Comparison of ENCODE assay signal across 24 mouse cellular contexts in the genomic region with DNA sequence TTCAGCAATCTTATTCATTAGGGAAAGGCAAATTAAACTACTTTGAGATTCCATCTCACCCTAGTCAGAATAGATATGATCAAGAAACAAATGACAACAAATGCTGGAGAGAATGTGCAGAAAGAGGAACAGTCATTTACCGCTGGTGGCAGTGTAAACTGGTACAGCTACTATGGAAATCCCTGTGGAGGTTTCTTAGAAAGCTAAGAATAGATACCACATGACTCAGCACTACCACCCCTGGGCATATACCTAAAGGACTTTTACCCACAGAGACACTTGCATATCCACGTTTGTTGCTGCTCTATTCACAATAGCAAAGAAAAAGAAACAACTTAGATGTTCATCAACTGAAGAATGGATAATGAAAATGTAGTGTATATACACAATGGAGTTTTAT. TPM values are rescaled to one million over a fixed set of nuclear protein-coding genes. Genes with fewer than 3 reads are reported as not detected.
DNase-seq lines count a peak whose midpoint lies in the region; ATAC-seq and TF ChIP-seq lines count a peak whose summit lies in the region.
"Had no signal": no experiment of that assay in that cellular context is flagged by ENCODE, and none has a peak within 500 bp of the region (broad histone marks: within the 10 kb centered on the region; RNA-seq: fewer than 3 reads in every experiment).

No protein-coding gene starts in this region.

- intact Hi-C loops in heart, adult 2 months (cut with DNase I), result no loop called here

- WGBS in heart, adult 2 months, result 44% methylated on average over 2 of the region's 2 CpGs
- 49% methylated on average over 2 of the region's 2 CpGs for WGBS in liver, embryonic 11.5 days
- WGBS in limb, embryonic 10.5 days, result 69% methylated on average over 2 of the region's 2 CpGs

- TF ChIP-seq POLR2A in heart, adult 2 months (IDR thresholded peaks at IDR 0.05; ENCODE audit: insufficient read depth, low read depth, low read length), result no peak

- no peak overlapping the region for H3K27ac ChIP-seq in heart, adult 2 months
- no peak overlapping the region for H3K27ac ChIP-seq in liver, embryonic 11.5 days (ENCODE audit: low read depth, low read length)
- H3K27ac ChIP-seq in limb, embryonic 10.5 days, result no peak overlapping the region
- H3K27ac ChIP-seq: hindbrain, postnatal 0 days; kidney, embryonic 15.5 days; limb, embryonic 13.5 days; neural tube, embryonic 12.5 days had no signal

- TF ChIP-seq EP300 in heart, adult 2 months (IDR thresholded peaks at IDR 0.05; ENCODE audit: insufficient read depth, low read depth, low read length), result no peak

- no peak overlapping the region for H3K9ac ChIP-seq in heart, adult 2 months (ENCODE audit: low read depth, low read length)
- H3K9ac ChIP-seq in liver, embryonic 11.5 days (ENCODE audit: low read depth, low read length), result no peak overlapping the region
- H3K9ac ChIP-seq: forebrain, postnatal 0 days; kidney, embryonic 15.5 days; limb, embryonic 13.5 days; lung, embryonic 14.5 days; neural tube, embryonic 12.5 days had no signal

- no peaks in the 10 kb centered on the region for H3K36me3 ChIP-seq in heart, adult 2 months (ENCODE audit: control insufficient read depth, insufficient read depth, low read length)
- no peaks in the 10 kb centered on the region for H3K36me3 ChIP-seq in liver, embryonic 11.5 days (ENCODE audit: control insufficient read depth, insufficient read depth, low read length)
- H3K36me3 ChIP-seq in limb, embryonic 10.5 days, result no peaks in the 10 kb centered on the region
- H3K36me3 ChIP-seq: G1E; kidney, embryonic 15.5 days; limb, embryonic 13.5 days; neural tube, embryonic 12.5 days had no signal

- no peaks in the 10 kb centered on the region for H3K27me3 ChIP-seq in heart, adult 2 months (ENCODE audit: control insufficient read depth, insufficient read depth, low read length)
- H3K27me3 ChIP-seq in liver, embryonic 11.5 days (replicated peaks; ENCODE audit: control insufficient read depth, insufficient read depth, low read length), result no peaks in the 10 kb centered on the region
- H3K27me3 ChIP-seq in limb, embryonic 10.5 days (ENCODE audit: low read depth, poor library complexity, severe bottlenecking), result peaks cover 16% of the 10 kb centered on the region; the same call in 1 of the 2 replicates
- H3K27me3 ChIP-seq: limb, embryonic 13.5 days; neural tube, embryonic 12.5 days had no signal

- peak; percentile 1 to 7 for DNase-seq in heart, adult 18-20 months
- DNase-seq in heart, adult 2 months, result no peak
- DNase-seq in brain, adult 2 months (ENCODE audit: low read depth, low spot score), result peak; percentile 3
- DNase-seq in liver, embryonic 11.5 days (ENCODE audit: low spot score), result no peak
- no peak for DNase-seq in thymus, postnatal 0 days (ENCODE audit: low spot score)
- no peak for DNase-seq in right cerebral cortex, postnatal 14 days
- DNase-seq in limb, embryonic 10.5 days (ENCODE audit: low spot score), result no peak
- DNase-seq: adrenal gland, adult 2 months; cerebellum, adult 2 months; forebrain, postnatal 0 days; gastrocnemius, postnatal 25 days; kidney, postnatal 36 days; lung, embryonic 14.5 days; midbrain, embryonic 14.5 days; right cerebral cortex, postnatal 4 days; thymus, adult 2 months had no signal

- TF ChIP-seq CTCF in heart, adult 2 months (IDR thresholded peaks at IDR 0.05), result no peak

- H3K4me1 ChIP-seq in heart, adult 2 months (ENCODE audit: control insufficient read depth, insufficient read depth, low read length), result no peaks in the 10 kb centered on the region
- peaks cover 8% of the 10 kb centered on the region; the same call in 1 of the 2 replicates for H3K4me1 ChIP-seq in liver, embryonic 11.5 days (replicated peaks; ENCODE audit: control insufficient read depth, insufficient read depth, low read length)
- peaks cover 8% of the 10 kb centered on the region; the same call in 1 of the 2 replicates for H3K4me1 ChIP-seq in limb, embryonic 10.5 days

- peak; percentile 68 for ATAC-seq in liver, embryonic 11.5 days (replicated peaks; ENCODE audit: low FRiP score)
- ATAC-seq in megakaryocyte progenitor cell, adult 5-6 weeks (replicated peaks; ENCODE audit: poor library complexity), result peak; percentile 60
- ATAC-seq: forebrain, postnatal 0 days; hindbrain, postnatal 0 days; intestine, embryonic 16.5 days had no signal

- no peaks in the 10 kb centered on the region for H3K79me2 ChIP-seq in heart, adult 2 months (replicated peaks; ENCODE audit: control insufficient read depth, insufficient read depth, low read length)

- no peak overlapping the region for H3K4me2 ChIP-seq in liver, embryonic 11.5 days
- H3K4me2 ChIP-seq: kidney, embryonic 15.5 days; limb, embryonic 13.5 days; lung, embryonic 14.5 days; neural tube, embryonic 12.5 days had no signal

- H3K4me3 ChIP-seq in heart, adult 2 months, result no peak overlapping the region
- no peak overlapping the region for H3K4me3 ChIP-seq in liver, embryonic 11.5 days (ENCODE audit: low read depth, low read length)
- no peak overlapping the region for H3K4me3 ChIP-seq in limb, embryonic 10.5 days
- H3K4me3 ChIP-seq: kidney, embryonic 15.5 days; limb, embryonic 13.5 days; megakaryocyte, embryonic 14.5 days; neural tube, embryonic 12.5 days had no signal

- H3K9me3 ChIP-seq in liver, embryonic 11.5 days (ENCODE audit: control insufficient read depth, low read length), result no peaks in the 10 kb centered on the region
- H3K9me3 ChIP-seq in limb, embryonic 10.5 days (replicated peaks), result no peaks in the 10 kb centered on the region
- H3K9me3 ChIP-seq: G1E; kidney, embryonic 15.5 days; limb, embryonic 13.5 days; megakaryocyte, embryonic 14.5 days; neural tube, embryonic 12.5 days had no signal

RNA-seq across cellular contexts. Expression of a gene that starts 31.4 kb away (rescaled TPM):
- total RNA-seq in heart, adult 18-20 months (2021), result 10 to 100 TPM; 59.8 to 74.9 TPM
- total RNA-seq in heart, adult 2 months (2021), result 10 to 100 TPM; 60.9 to 79.4 TPM
- 23.8 and 35.4 TPM in 2 replicates for polyA plus RNA-seq in heart, adult 2 months (2012; rRNA removed)
- polyA plus RNA-seq in liver, embryonic 11.5 days (2014; fragmentation: Nextera tagmentation; extraction: Ambion mirVana), result 475 and 501 TPM in 2 replicates
- 92.2 and 113 TPM in 2 replicates for total RNA-seq in megakaryocyte progenitor cell, adult 5-6 weeks (2015)
- total RNA-seq in megakaryocyte progenitor cell, adult 5-6 weeks (2017), result 137 and 192 TPM in 2 replicates
- polyA plus RNA-seq in thymus, postnatal 0 days (2015; fragmentation: Nextera tagmentation; extraction: Ambion mirVana), result 106 and 141 TPM in 2 replicates
- polyA plus RNA-seq in limb, embryonic 10.5 days (2016; fragmentation: Nextera tagmentation; extraction: Ambion mirVana), result 681 and 775 TPM in 2 replicates

RNA-seq across cellular contexts. Expression of a gene that starts 31.7 kb away (rescaled TPM):
- total RNA-seq in heart, adult 18-20 months (2021), result 10 to 100 TPM; 62.7 to 69.8 TPM
- 10 to 100 TPM; 58.3 to 70.4 TPM for total RNA-seq in heart, adult 2 months (2021)
- polyA plus RNA-seq in heart, adult 2 months (2012; rRNA removed), result 35.9 and 75.4 TPM in 2 replicates
- 17.2 and 19.0 TPM in 2 replicates for polyA plus RNA-seq in liver, embryonic 11.5 days (2014; fragmentation: Nextera tagmentation; extraction: Ambion mirVana)
- 3.9 and 5.6 TPM in 2 replicates for total RNA-seq in megakaryocyte progenitor cell, adult 5-6 weeks (2015)
- 4.1 and 9.5 TPM in 2 replicates for total RNA-seq in megakaryocyte progenitor cell, adult 5-6 weeks (2017)
- polyA plus RNA-seq in thymus, postnatal 0 days (2015; fragmentation: Nextera tagmentation; extraction: Ambion mirVana), result 10.7 and 11.2 TPM in 2 replicates
- polyA plus RNA-seq in limb, embryonic 10.5 days (2016; fragmentation: Nextera tagmentation; extraction: Ambion mirVana), result 19.0 and 23.0 TPM in 2 replicates

Comparison
In these comparisons a context has a peak if more than half of its experiments do, and no peak if none do; other contexts are left out.
1. DNase-seq: peak in heart, adult 18-20 months (2 of 2) and brain, adult 2 months (single experiment); none in heart, adult 2 months (0 of 2), liver, embryonic 11.5 days (single experiment), thymus, postnatal 0 days (single experiment), right cerebral cortex, postnatal 14 days (single experiment) and limb, embryonic 10.5 days (single experiment).